Mouse (Mus musculus) lung, postnatal 0 days (tissue): Measurements from ENCODE around the gene Arhgap20.

Experiments
- CTCF ChIP-seq: IDR thresholded peaks from 2 replicates; pipeline ENCODE4 v1.5.1; 2016; ENCODE audit warnings: antibody characterized with exemption, mild to moderate bottlenecking
- EP300 ChIP-seq: IDR thresholded peaks from 2 replicates; pipeline ENCODE4 v1.6.1; 2016; ENCODE audit warnings: antibody characterized with exemption, mild to moderate bottlenecking, control low read depth

GRCm38 (mm10) chr9:51843216-51843615 lies 78.1 kb downstream of the Arhgap20 start:
- no peak for TF ChIP-seq EP300
- no peak for TF ChIP-seq CTCF
